Mouse (Mus musculus) cerebellum, postnatal 10 days (tissue): ENCODE data around the gene Cyp3a41a.
"Not testable (repeated sequence)": the region's sequence is repeated elsewhere in the genome, so short reads cannot be mapped to it uniquely, and the experiment has no call there.

Source experiments
- DNase-seq, 2 experiments: peaks; one replicate each; pipeline ENCODE4 v3.0.0; 2021; ENCODE audit warnings: mixed read lengths in 2 of 2

The Cyp3a41a gene

GRCm38 (mm10) chr5:145720036-145720435, at the start of gene Cyp3a41a:
Gene Cyp3a41a (minus strand): TSS chr5:145720136.
- not testable (repeated sequence) for DNase-seq

GRCm38 (mm10) chr5:145737512-145737911, 17.6 kb upstream of the Cyp3a41a start:
- not testable (repeated sequence) for DNase-seq

GRCm38 (mm10) chr5:145714296-145714695, 5.6 kb downstream of the Cyp3a41a start:
- not testable (repeated sequence) for DNase-seq

GRCm38 (mm10) chr5:145707372-145707771, 12.6 kb downstream of the Cyp3a41a start:
- DNase-seq, result not testable (repeated sequence)

- DNase-seq, result no peak
These were observed 57.9 kb downstream of the Cyp3a41a start for GRCm38 (mm10) chr5:145662007-145662406.

GRCm38 (mm10) chr5:145647779-145648178, 72.2 kb downstream of the Cyp3a41a start:
- DNase-seq, result no peak
